Mouse (Mus musculus): ENCODE measurements around the gene Frmd6. TPM values are rescaled to one million over a fixed set of nuclear protein-coding genes. Genes with fewer than 3 reads are reported as not detected.

The Frmd6 gene
- polyA plus RNA-seq (2021; fragmentation: Nextera tagmentation) = 6.3 and 10.1 TPM in 2 replicates
- long read RNA-seq, experiment 1, full-length matches to known transcripts = 14 of 108 reads
- long read RNA-seq, experiment 1, partial matches to known transcripts = 12 of 108 reads
- long read RNA-seq, experiment 1, other reads (novel, unspliced or antisense) = 82 of 108 reads
- long read RNA-seq, experiment 2, full-length matches to known transcripts = 4 of 17 reads
- long read RNA-seq, experiment 2, partial matches to known transcripts = 2 of 17 reads
- long read RNA-seq, experiment 2, other reads (novel, unspliced or antisense) = 11 of 17 reads

DNA sequence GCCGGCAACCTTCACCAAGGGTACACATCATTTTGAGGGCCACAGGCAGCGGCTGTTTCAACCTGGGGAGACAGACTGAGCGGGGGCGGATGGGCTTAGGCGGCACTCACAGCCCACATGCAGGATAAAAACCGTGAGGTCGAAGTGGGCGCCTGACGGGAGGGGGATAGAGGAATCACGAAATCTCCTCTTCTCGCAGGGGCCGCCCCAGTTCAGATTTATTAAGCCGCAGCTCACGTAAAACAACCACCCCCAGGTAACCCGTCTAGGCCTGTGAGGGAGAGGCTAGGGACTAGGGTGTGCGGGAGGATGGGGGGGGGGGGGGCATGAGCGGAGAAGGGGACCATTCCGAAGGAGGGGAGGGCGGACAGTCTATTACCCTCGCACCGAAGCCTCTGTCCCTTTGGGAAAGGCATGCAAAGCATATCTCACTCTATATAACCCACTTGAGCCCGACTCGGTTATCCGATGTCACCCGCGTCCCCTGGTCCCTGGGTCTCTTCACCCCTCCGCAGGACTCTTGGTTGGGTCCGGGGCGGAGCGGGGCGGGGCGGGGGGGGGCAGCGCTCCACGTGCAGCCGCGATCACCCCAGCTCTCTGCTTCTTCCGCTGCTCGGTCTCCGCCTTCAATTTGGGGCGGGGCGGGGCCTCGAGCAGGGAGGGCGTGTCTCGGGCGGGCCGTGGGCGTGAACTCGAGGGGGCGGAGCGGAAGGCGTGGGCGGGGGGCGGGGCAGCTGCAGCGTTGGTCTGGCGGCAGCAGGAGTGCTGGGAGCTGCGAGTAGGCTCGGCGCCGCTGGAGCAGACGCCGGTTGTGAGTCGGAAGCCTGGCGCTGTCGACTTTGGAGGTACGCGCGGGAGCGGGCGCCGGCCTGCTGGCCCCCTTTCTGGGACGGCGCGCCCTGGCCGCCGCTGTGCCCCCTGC, at the start of gene Frmd6:
Gene Frmd6 (plus strand): TSS at position 786 of the 922 bp plus-strand sequence.

DNA sequence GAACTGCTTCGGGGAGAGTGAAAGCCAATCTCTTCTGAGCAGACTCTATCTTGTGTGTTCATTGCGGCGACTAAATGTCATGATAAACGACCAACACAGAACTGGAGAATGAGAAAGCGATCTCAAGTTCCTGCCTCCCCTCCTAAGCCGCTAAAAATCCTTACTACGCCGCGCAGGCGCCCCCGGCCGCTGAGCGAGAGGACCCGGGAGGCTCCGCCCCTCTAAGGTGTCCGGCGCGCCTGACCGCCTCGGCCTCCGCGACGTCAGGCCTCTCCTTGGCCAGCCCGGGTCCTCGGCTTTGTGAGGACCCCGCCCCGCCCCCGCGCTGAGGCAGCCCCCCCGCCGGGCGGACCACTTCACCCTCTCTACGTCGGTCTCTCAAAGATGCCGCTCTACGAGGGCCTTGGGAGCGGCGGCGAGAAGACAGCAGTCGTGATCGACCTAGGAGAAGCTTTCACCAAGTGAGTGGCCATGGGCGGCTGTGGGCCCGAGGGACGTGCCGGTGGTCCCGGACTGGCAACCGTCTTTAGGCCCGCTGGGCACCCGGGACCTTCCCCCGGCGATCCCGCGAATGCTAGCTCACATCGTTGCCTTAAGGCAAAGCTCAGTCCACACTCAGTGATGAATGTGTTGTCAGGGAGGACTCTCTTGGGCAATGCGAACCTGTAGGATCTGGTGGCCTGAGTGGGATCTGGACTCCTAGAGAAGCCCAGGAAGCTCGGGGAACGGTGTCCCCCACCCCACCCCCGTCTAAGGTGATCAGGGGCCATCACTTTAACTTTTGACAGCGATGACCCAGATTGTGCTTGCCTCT, 112.5 kb downstream of the Frmd6 start, which contains the start of gene Actr10:
Gene Actr10 (plus strand): TSS at position 287 of the 814 bp plus-strand sequence.

Other genes starting within 250 kb of the Frmd6 start
- 109 and 117 TPM in 2 replicates for gene Actr10, start 112.3 kb downstream of the Frmd6 start, polyA plus RNA-seq (2021; fragmentation: Nextera tagmentation)
- gene Psma3, start 149.1 kb downstream of the Frmd6 start, polyA plus RNA-seq (2021; fragmentation: Nextera tagmentation) = 420 and 451 TPM in 2 replicates
- 27.4 and 32.7 TPM in 2 replicates for gene Arid4a, start 190.5 kb downstream of the Frmd6 start, polyA plus RNA-seq (2021; fragmentation: Nextera tagmentation)